Mouse (Mus musculus): ENCODE data around the gene Lrrc75a.

DNA sequence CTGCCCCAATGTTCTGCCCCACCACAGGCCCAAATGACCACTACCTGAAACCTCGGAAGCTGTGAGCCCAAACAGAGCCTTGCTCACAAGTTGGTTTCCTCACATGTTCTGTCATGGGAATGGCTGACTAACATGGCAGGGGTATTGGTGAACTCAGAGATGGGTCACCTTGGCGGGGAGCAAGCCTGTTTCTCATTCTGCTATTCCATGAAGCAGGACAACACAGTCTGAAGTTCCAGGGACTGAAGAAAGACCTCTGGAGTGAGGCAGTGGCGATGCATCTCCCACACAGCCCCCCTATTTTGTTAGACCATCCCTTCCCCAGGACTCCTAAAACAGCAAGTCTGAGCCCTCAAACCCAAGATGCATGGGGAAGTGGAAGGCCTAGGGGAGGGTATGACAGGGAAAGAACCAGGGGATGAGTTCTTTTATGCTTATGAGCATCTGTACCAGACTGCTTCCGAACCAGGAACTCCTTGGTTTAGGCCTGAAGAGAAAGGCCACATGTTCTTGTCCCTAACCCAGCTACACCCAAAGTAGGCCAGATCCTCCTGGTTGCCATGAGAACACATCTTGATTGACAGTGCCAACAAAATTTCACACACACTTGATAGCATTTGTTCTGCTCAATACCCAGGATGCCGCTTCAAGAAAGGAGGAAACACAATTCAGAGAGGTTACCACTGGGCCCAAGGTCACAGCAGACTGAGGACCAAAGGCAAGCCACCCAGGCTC is 3.6 kb downstream of the Lrrc75a start:
- TF ChIP-seq CTCF (IDR thresholded peaks at IDR 0.05; ENCODE audit: borderline replicate concordance, control insufficient read depth, extremely low read depth, insufficient read depth, low read length, poor library complexity) = no peak
- TF ChIP-seq POLR2A (IDR thresholded peaks at IDR 0.05; ENCODE audit: control insufficient read depth, extremely low read depth, insufficient read depth, low read length, poor library complexity) = no peak
